Comparison of ENCODE assay signal across 17 mouse cellular contexts in the genomic region with DNA sequence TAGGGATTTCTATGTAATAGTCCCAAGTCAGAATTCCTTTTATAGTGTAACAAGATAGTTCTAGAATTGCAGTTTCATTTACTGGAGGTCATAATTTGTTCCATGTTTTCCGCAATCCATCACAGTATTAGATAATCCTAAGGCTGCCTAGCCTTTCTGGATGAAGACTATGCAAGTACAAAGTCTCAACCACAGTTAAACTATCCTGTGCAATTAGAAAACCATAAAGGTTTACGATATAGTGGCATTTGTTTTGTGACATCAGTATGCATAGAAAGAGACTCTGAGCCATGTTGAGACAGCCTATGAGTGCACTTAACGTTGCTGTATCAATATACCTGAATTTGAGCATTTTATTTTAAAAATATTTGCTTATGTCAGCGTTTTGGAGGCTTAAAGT.
"Had no signal": no experiment of that assay in that cellular context is flagged by ENCODE, and none has a peak within 500 bp of the region (broad histone marks: within the 10 kb centered on the region; RNA-seq: fewer than 3 reads in every experiment).

No protein-coding gene starts in this region.

- H3K4me2 ChIP-seq: lung, embryonic 15.5 days; midbrain, embryonic 11.5 days; midbrain, embryonic 13.5 days; midbrain, embryonic 15.5 days; neural tube, embryonic 12.5 days had no signal

- DNase-seq: liver, postnatal 0 days; lung, adult 2 months; lung, postnatal 14 days; lung, postnatal 36 days; right cerebral cortex, postnatal 14 days; spleen, adult 18-20 months; thymus, adult 18-20 months; thymus, postnatal 14 days; thymus, postnatal 36 days had no signal

- H3K27ac ChIP-seq: lung, embryonic 15.5 days; macrophage; midbrain, embryonic 13.5 days; midbrain, embryonic 15.5 days; neural tube, embryonic 12.5 days had no signal

- ATAC-seq: liver, postnatal 0 days; lung, postnatal 0 days; midbrain, embryonic 13.5 days; midbrain, embryonic 15.5 days had no signal

- H3K4me3 ChIP-seq: lung, embryonic 15.5 days; megakaryocyte, embryonic 14.5 days; midbrain, embryonic 13.5 days; midbrain, embryonic 15.5 days; neural tube, embryonic 12.5 days had no signal

- H3K9me3 ChIP-seq: lung, embryonic 15.5 days; megakaryocyte, embryonic 14.5 days; midbrain, embryonic 13.5 days; midbrain, embryonic 15.5 days; neural tube, embryonic 12.5 days had no signal

- H3K27me3 ChIP-seq: lung, embryonic 15.5 days; midbrain, embryonic 13.5 days; midbrain, embryonic 15.5 days; neural tube, embryonic 12.5 days had no signal

- H3K36me3 ChIP-seq: lung, embryonic 15.5 days; midbrain, embryonic 13.5 days; midbrain, embryonic 15.5 days; neural tube, embryonic 12.5 days had no signal

- H3K9ac ChIP-seq: liver, postnatal 0 days; lung, embryonic 15.5 days; midbrain, embryonic 13.5 days; midbrain, embryonic 15.5 days; neural tube, embryonic 12.5 days had no signal

- H3K4me1 ChIP-seq: lung, embryonic 15.5 days; megakaryocyte, embryonic 14.5 days; midbrain, embryonic 13.5 days; midbrain, embryonic 15.5 days; neural tube, embryonic 12.5 days had no signal
